Mouse (Mus musculus): ENCODE measurements at regions not wholly inside any gene's neighbourhood (a gene's known extent, or its start where the extent isn't known, plus 50 kb on each side); places are given as distances from the start of the nearest gene placed in this dataset.

GRCm38 (mm10) chr12:59970775-59971174, 751.2 kb upstream of the Fbxo33 start:
- no peak for DNase-seq (ENCODE audit: low spot score)

- DNase-seq (ENCODE audit: low spot score) = peak; percentile 25
These were observed 750.4 kb upstream of the Fbxo33 start for GRCm38 (mm10) chr12:59969948-59970347.

GRCm38 (mm10) chr12:59967241-59967640, 747.7 kb upstream of the Fbxo33 start:
- DNase-seq (ENCODE audit: low spot score) = no peak

- DNase-seq (ENCODE audit: low spot score) = no peak
These were observed 741.6 kb upstream of the Fbxo33 start for GRCm38 (mm10) chr12:59961139-59961538.

GRCm38 (mm10) chr12:59932471-59932870, 712.9 kb upstream of the Fbxo33 start:
- no peak for DNase-seq (ENCODE audit: low spot score)

- no peak for DNase-seq (ENCODE audit: low spot score)
These were observed 705.5 kb upstream of the Fbxo33 start for GRCm38 (mm10) chr12:59925071-59925470.

GRCm38 (mm10) chr12:59898931-59899330, 679.4 kb upstream of the Fbxo33 start:
- DNase-seq (ENCODE audit: low spot score) = no peak

GRCm38 (mm10) chr12:59890973-59891372, 671.4 kb upstream of the Fbxo33 start:
- DNase-seq (ENCODE audit: low spot score) = no peak

Measured in adipocyte (in vitro differentiated cells).